Mouse (Mus musculus) 3134 (cell line): ENCODE results near the gene Lpar3.

Experiments used
- DNase-seq: peaks from one replicate; pipeline ENCODE4 v3.0.0-alpha.2; 2011; ENCODE audit warnings: low spot score; ENCODE audit not compliant: insufficient read length; ENCODE audit errors: extremely low read depth

Gene Lpar3

DNA sequence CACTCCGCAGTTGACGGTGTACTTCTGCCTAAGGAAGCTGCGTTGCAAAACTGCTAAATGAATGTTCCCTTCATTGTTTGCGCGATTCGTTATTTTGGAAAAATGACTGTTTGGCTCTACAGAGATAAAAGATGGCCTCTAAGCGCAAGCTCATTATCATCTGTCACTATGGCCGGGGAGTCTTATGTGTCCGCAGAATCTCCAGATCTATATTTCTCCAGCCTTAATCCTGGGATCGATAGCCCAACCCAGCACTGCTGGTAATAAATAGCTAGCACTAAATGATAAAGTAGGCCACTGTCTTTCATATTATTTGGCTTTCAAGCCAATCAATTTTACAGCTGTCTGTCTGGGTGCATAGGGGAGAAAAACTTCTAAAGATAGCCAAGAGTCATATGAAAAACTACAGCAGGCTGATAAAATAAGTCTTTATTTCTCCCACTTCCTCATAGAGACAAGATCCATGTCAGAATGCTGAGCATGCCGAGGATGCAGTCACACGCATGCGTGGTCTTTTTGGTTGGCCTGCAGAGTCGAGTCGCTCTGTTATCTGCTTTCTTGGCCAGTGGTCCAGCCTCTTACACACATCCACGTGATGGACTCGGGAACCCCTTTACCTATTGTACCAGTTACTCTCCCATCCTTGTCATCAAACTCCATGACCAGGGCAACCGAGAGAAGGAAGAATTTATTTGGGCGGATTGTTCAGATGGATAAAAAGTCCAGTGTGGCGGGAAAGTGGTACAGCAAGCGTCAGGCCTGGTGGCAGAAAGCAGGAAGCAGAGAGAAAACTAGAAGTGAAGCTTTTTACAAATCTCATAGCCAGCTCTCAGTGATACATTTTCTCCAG lies 84.0 kb downstream of the Lpar3 start:
- no peak for DNase-seq

DNA sequence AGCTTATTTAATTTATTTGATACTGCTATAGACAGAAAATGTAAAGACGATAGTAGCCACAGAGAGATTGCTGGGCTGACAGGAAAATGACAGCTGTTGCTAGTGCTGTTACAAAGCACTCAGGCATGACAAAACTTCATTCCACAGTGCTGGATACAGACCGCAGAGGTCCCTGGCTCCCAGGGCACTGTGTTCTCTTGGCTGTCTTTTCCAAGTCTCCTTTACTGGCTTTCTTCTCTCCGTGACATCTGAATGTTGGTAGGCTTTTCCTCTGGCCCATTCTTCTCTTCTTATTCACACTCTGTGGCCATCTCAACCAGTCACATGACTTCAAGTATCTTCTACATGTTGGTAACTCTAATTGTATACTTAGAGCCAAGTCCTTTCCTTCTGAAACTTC lies 86.6 kb downstream of the Lpar3 start:
- DNase-seq, result peak; percentile 80

DNA sequence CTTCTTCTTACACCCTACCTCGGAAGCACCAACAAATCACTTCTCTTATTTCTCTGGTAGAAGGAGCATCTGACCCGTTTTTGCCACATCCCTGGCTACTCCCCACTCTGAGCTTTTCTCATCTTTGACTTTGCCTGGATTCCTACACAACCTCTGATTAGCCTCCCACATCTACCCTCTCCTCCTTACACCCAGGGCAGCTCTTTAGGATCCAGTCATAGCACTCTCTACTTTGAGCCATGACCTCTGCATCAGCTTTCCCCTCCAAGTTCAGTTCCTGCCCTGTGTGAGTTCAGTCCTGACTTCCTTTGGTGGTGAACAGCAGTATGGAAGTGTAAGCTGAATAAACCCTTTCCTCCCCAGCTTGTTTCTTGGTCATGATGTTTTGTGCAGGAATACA lies 87.1 kb downstream of the Lpar3 start:
- no peak for DNase-seq

DNA sequence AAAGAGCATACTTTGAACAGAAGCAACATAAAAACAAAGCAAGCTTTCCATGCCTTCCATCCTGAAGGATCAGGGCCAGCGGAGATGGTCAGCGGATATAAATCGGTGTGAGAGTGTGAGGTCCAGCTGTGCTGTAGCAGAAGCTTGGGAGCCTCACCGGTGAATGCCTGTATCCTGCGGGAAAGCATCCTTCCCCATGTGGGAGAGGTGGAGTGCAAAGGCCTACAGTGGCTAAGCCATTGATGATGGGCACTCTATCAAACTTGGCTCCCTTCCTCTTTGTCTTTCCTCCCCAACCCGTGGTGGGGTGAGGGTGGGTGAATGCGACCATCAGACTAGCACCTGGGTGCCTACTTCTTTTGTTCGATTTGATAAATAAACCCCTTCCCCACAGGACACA lies 88.8 kb downstream of the Lpar3 start:
- DNase-seq, result no peak

DNA sequence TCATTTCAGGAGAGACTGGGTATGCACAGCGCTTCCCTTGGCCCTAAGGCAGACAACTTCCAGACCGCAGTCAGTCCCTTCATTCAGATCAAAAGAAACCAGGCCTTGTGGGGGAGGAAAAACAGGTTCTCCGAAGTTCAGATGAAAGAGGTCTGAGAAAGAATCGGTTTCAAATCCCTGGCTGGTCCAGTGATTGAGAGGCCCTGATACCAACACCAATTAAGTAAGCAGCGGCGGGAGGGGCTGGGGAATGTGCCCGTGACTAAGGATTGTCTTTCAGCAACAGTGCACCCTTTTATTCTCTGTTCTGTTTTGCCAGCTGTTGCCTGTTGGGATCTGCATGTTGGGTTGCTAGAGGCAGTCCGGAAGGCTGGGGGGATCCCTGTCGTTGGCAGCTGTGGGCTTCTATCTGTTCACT lies 90.4 kb downstream of the Lpar3 start:
- DNase-seq, result no peak

DNA sequence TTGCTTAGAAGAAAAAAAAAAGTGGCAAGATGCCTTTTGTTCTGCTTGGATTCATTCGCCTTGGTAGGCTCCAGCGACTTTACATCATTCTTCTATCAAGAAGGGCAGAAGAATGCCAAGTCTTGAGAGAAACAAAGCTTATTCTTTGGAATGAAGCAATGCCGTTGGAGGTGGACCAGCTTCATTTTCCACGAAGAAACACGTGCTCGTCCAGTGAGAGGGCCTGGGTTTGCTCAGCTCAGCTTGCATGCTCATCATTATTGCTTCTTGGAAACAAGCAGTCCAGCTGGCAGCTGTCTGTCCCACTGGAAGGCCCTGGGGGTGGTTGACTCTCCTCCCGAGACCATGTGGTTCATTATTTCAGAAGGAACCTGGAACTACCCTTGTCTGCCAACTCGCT lies 94.7 kb downstream of the Lpar3 start:
- no peak for DNase-seq

DNA sequence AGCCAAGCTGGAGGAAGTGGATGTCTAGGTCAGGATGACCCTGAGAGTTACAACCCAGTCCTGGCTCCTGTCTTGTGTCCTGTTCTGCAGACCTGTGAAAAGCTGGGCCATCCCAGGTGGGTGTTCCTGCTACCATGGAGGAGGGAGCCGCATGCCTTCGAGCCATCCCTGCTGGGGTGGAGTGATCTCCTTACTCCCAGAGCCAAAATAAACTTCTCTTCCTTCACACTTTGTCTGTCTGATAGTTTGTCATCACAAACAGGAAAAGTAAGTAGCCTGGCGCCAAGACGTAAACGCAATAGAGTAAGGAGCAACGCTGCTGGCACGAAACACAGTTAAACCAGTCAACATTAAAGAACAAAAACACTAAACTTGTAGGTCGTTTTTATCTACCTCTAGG lies 95.5 kb downstream of the Lpar3 start:
- DNase-seq, result no peak

DNA sequence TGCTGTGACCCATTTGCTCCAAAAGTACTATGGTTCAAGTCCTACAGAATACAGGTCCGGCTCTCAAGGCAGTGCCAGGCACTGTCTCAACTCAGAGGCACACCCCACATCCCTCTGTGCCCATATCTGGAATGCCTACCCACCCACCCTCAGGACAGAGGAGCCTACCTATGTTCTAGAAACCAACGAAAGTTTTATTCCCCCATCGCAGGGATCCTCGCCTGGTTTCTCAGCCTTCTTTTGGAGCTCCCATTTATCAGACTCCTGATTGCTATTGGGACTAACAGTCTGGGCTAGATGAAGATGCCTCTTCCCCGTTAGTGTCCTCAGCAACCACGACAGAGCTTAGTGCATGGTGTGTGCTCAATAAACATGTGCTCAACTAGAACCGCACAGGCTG lies 96.6 kb downstream of the Lpar3 start:
- DNase-seq, result no peak

DNA sequence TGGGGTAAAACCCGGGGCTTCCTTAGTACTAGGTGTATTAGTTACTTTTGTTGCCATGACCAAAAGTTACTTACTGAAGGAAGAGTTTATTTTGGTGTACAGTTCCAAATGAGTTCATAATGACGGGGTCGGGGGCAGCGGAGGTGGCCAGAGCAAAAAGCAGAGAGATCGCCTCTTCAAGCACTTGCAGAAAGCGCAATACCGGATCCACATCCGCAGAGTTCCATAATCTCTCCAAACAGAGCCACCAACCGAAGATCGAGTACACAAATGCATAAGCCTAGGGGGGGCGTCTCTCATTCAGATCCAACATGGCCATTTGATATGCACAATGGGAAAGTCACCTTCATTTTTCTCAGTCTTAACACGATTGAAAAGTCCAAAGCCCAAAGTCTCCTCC lies 97.1 kb downstream of the Lpar3 start:
- no peak for DNase-seq

DNA sequence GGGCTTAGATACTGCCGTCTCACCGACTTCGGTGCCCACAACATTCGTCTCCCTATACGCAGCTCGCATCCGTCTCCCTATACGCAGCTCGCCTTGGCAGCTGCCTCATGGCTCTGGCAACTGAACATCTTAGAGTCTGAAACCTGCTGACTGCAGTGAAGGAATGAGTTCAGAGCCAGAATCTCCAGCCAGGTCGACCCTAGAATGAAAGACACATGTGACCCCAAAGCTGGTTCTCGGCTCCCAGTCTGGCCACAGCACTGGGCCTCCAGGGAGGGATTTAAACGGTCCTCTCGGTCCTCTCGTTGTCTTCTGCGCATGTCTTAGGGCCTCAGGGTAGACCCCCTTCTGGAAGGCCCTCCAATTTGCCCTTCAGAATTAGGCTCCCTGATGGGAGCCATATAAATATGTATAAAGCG lies 97.8 kb downstream of the Lpar3 start:
- DNase-seq, result no peak

DNA sequence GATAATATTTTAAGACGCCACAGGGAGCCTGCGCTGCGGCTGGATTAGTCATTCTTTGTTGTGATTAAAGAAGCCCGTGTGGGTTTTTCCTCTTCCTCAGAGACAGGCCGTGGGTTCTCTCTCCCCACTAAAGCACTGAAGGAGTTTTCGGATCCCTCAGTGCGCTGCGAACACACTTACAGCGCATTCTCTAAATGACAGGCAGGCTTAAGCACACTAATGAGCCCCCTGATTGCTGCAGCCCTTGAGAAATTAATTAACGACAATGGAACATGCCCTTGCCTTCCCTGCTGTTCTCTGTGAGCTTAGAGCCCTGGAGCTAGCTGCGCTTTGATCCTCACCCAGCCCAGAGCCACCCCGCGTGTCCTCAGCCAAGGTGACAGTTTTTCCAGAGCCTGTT lies 98.2 kb downstream of the Lpar3 start:
- DNase-seq, result no peak

DNA sequence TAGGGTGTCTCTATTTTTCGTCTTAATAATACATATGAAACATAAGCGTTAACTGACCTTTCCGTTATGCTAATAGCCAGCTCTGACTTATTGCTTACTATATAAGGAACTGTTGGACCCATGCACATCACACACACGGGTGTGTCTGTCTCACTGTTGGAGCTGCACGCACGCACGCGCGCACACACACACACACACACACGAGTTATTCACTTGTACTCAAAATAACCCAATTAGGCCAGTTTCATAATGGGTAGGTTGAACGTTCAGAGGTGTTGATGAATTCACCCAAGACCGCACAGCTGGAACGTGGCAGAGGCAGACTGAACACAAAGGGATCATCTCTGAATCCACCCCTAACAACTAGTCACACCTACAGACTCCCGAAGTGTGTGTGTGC lies 98.7 kb downstream of the Lpar3 start:
- no peak for DNase-seq

DNA sequence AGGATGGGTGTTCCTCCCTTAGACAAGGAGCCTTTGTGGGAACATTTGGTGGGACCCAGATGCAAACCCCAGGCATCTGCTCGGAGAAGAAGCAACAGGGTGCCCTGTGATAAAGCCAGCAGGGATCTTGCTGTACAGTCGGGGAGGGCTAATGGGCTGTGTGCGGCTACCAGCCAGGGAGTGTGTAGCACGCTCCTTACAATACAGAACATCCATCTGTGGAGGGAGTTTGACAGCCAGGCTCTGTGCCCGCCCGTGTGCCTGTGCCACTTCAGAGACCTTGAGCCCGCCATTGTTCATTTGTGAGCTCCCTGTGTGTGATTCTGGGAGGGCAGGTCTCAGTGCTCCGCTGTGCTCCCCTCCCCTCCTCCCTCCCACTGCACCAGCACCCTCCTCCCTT lies 104.2 kb downstream of the Lpar3 start:
- no peak for DNase-seq

DNA sequence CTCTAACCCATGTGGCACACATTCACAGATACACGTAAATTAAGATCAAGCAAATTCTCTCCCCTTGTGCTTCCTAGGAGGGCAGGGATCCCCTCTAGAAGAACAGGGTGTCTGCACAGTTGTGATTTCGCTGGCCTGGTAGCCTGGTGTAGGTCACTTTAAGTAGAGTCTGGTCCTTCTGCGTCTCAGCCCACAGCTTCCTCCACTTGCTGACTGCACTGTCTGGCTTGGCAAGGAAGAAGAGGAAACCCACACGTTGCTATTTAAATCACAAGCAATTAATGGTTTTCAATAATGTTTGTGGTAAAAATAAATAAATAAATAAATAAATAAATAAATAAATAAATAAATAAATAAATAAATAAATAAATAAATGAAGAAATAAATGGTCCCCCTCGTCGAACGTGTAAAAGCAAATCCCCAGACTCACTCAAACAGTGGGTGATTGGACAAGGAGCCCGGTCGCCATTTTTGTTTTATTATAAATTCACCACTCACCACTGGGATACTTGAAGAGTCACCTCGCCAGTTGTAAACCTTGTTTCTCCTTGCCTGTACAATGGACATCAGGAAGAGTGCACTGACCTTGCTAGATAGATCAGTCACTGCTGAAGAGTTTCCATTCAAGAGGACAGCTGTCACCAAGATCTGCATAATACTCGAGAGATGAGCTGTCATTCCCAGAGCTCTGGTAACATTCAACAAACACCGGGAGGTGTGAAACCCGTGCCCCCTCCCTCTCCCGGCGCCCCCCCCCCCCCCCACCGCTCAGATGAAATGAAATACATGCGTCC lies 106.2 kb downstream of the Lpar3 start:
- DNase-seq, result no peak

DNA sequence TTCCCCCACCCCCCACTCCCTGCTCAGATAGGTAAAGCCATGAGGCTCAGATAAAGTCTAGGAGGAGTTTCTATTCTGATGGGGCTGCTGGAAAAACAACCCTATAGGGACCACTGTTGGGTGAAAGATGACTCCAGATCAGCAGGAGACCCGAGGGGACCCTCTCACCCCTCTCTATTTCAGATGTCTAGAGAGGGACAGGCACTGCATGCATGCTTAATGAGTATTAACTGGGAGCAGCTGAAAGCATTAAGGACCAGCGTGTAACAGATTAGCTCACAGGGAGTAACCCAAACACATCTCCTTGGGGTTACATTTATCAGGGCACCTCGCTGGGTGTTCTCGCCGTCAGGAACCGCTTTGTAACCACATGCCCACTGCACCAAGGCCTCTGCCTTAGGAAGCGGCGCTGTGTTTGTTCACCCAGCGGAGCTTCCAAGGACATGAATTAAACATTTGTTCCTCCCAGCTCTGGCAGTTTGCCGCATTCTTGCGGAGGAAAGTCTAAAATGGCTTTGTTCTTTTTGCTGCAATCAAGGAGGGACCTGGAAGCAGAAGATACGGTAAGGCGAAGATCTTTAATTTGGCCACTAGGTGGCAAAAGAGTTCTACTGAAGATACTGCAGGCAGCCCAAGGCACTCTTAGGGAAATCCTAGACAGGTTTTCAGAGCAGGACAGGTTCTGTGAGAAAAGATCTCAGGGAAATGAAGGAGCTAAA lies 106.9 kb downstream of the Lpar3 start:
- DNase-seq, result peak; percentile 69

DNA sequence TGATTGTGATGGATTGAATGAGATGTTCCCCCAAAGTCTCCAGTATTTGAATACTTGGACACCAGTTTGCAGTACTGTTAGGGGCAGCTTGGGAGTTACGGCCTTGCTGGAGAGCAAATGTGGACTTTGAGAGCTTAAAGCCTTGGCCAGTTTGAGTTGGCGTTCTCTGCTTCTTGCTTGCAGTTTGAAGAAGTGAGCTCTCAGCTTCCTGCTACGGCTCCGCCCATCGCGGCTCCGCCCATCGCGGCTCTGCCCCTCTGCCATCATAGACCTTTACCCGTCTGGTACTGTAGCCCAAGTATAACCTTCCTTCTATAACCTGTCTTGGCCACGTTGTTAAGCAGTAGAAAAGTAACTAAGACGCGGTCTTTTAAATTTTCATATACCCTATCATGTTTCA lies 108.0 kb downstream of the Lpar3 start:
- DNase-seq, result peak; percentile 78

DNA sequence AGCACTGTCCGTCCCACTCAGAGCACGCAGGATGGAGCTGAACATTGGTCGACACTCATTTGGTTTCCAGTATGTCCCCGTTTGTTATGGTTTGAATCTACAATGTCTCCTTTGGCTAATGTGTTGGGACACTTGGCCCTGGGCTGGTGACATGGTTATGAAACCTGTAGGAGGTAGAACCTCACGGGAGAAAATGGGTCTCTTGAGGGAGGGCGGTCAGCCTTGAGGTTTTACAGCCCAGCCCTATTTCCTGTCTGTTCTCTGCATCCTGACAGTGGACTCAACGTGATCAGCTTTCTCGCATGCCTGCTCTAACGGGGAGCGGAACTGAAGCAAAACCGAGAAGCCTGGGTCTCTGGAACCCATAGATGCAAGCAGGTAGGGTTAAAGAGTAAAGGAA lies 111.1 kb downstream of the Lpar3 start:
- no peak for DNase-seq

DNA sequence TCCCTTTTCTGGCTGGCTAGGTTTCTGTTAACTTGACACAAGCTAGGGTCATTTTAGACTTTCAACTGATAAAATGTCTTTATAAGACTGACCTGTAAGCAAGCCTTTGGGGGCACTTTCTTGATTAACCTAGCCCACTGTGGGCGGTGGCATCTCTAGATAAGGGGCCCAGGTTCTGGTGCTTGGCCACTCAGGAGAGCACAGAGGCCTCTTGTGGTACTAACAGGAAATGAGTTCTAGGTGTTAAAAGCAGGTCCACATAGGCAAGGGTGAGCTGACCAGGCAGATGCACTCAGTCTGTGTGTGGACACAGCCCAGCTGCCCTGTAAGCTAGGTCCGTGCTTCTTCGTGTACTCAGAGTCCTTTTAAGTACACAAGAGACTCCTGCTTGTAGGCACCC lies 112.5 kb downstream of the Lpar3 start:
- DNase-seq, result no peak

DNA sequence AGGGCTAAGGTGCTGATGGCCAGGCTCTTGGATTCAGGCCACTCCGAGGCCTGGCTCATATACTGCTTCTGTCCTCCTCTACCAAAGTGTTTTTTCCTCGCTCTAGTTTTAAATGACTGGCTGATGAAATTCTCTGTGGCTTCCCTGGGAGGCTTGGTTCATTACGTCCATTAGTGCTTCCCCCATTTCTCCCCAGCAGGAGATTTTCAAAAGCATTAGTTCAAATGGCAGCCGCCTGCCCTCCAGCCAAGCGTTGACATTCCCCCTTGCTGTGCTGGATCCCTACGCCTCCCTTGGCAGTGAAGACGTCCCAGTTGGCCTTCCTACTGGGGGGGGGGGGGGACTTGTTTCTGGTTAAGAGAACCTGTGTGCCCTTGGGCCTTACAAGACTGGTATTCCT lies 113.3 kb downstream of the Lpar3 start:
- DNase-seq, result no peak
